Mouse (Mus musculus) MN1 (cell line): ENCODE data around the gene Isg20.

Source experiments
- DNase-seq: peaks from one replicate; pipeline ENCODE4 v3.0.0-alpha.2; 2016; ENCODE audit warnings: low spot score

Gene Isg20

DNA sequence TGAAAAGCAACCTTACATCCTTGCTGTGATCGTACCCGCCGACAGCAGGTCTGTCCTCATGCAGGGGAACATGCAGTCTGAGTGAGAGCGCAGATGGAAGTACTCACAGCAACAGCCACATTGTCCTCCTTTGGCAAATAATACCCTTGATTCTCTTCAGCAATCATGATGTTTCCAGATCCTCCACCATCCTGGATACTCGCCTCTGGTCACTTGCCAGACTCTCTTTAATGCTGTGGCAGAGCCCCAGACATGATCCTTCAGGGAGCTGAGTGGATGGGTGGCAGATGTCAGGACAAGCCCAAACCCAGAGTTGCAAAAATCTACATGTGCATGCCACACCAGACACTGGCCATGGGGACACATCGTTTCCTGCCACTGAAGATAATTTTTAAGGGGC is 41.9 kb downstream of the Isg20 start:
- no peak for DNase-seq

DNA sequence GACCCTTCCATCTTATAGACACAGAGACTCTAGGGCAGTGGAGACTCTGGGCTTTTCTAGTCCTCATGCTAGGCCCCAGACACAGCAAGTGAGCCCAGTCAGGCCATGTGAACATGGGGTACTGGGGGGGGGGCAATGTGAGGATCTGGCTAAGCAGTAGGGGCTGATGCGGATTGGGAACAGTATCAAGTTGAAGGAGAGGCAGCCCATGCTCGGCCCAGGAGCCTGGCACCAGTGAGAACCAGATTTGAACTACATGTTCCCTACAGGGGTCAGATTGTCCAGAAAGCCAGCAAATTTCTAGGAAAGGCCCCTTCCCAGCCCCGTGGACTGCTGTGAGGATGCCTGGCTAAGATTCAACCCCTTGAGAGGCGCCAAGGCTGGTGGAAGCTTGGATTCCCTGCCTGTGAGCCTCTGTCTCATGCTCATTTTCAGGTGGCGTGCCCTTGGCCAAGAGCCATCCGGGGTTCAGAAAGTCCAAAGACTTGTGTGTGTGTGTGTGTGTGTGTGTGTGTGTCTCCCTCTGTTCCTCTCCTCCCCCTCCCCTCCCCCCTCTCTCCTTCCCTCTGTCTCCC is 45.4 kb downstream of the Isg20 start:
- DNase-seq = no peak

DNA sequence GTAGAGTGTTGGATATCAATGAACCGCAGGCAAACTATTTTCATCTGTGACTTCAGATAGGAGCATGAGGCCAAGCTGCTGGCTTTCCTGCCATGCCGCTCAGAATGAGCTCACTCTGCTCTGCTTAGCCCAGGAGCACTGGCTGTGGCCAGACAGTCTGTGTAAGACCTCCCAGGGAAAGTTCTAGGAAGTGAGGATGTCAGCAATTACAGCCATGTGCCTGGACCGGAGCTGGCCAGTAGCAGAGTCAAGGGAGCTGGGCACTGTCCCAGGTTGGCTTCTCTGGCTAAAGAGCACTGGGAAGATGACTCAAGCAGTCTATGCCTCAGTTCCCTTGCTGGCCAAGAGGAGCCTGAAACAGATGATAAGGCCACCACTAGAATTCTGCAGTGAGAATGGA is 50.7 kb downstream of the Isg20 start:
- no peak for DNase-seq
